Mouse (Mus musculus): ENCODE data around the gene Naa15. TPM values are rescaled to one million over a fixed set of nuclear protein-coding genes. Genes with fewer than 3 reads are reported as not detected.
"Not testable (repeated sequence)": the region's sequence is repeated elsewhere in the genome, so short reads cannot be mapped to it uniquely, and the experiment has no call there.

Gene Naa15
- polyA plus RNA-seq, 1 experiment from 2014 or later = 39.6 TPM

DNA sequence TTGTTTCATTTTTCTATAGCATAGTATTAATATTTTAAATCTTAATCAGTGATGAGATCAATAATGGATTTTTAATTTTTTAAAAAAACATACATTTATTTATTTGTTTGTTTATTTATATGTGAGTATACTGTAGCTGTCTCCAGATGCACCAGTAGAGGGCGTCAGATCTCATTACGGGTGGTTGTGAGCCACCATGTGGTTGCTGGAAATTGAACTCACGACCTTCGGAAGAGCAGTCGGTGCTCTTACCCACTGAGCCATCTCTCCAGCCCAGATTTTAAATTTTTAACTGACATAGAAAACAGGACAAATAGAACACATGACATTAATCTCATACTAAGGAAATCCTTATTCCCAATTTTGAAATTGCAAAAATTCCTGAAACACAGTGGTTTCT lies 19.4 kb downstream of the Naa15 start:
- ATAC-seq (replicated peaks; ENCODE audit: insufficient number of reproducible peaks, low FRiP score, low TSS enrichment); H3K4me2 ChIP-seq; H3K9me3 ChIP-seq (replicated peaks; ENCODE audit: control insufficient read depth, low read length); H3K27me3 ChIP-seq (ENCODE audit: control insufficient read depth, insufficient read depth, low read length); H3K4me3 ChIP-seq (ENCODE audit: low read depth, low read length); H3K27ac ChIP-seq (ENCODE audit: low read depth, low read length); H3K36me3 ChIP-seq (ENCODE audit: control insufficient read depth, insufficient read depth, low read length); H3K9ac ChIP-seq (ENCODE audit: low read depth, low read length); H3K4me1 ChIP-seq (ENCODE audit: control insufficient read depth, insufficient read depth, low read length): not testable (repeated sequence)
- WGBS (ENCODE audit: insufficient replicate concordance) = 77% methylated on average over 5 of the region's 5 CpGs

DNA sequence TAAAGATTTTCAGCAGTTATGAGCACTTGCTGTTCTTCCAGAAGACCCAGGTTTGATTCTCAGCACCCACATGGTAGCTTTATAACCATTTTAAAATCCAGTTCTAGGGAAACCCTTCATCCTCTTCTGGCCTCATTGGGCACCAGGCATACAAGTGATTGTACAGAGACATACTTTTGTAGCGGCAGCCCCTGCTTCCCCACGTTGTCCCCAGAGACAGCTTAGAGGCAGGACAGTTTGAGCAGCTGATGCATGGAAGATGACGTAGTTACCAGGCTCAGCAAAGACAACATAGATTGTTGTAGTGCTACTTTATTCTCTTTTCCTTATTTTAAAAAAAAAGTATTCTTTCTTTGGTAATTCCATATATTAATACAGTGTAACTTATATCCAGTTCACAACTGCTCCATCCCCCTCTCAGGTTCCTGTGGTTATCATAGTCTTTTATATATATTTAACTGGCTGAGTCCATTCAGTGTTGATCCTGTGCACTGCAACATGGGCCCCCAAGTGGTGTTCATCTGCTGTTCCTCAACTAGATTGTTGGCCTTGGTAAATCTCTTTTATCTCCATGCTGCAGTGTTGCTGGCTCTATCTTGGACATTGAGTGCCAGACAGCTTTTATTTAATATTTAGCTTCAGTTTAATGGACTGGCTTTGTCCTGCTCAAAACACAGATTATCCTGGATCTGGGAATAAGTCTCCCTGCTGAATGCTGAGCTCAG lies 20.1 kb downstream of the Naa15 start:
- Histone ChIP-seq H3K36me3 (ENCODE audit: control insufficient read depth, insufficient read depth, low read length) (peaks cover 2% of the 10 kb centered on the region; the same call in 1 of the 2 replicates), H3K27ac (ENCODE audit: low read depth, low read length) (no peak overlapping the region), H3K4me1 (ENCODE audit: control insufficient read depth, insufficient read depth, low read length) (no peaks in the 10 kb centered on the region), H3K27me3 (ENCODE audit: control insufficient read depth, insufficient read depth, low read length) (no peaks in the 10 kb centered on the region), H3K9me3 (replicated peaks; ENCODE audit: control insufficient read depth, low read length) (no peaks in the 10 kb centered on the region), H3K4me2 (no peak overlapping the region), H3K9ac (ENCODE audit: low read depth, low read length) (no peak overlapping the region), H3K4me3 (ENCODE audit: low read depth, low read length) (no peak overlapping the region)
- 91% methylated on average over 3 of the region's 3 CpGs for WGBS (ENCODE audit: insufficient replicate concordance)
- no peak for ATAC-seq (replicated peaks; ENCODE audit: insufficient number of reproducible peaks, low FRiP score, low TSS enrichment)

DNA sequence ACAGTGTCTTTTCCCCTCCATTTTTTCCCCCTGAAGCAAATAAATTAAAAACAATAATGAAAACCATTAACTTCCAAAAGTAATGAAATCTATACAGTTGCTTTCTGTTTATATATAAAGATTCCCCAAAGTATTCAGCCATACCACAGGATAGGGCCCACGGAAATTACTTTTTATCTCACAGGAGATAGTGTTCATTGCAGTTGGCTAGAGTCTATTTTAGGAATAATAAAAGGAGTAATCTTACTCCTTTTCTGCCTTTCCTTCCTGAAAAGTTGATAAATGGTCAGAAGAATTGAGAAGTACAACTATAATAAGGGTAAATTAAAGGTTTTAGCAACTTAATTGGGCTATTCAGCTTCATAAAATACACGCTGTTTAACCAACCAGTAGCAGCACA lies 53.6 kb downstream of the Naa15 start:
- H3K9ac ChIP-seq (ENCODE audit: low read depth, low read length) = no peak overlapping the region
- no peak overlapping the region for H3K27ac ChIP-seq (ENCODE audit: low read depth, low read length)
- no peaks in the 10 kb centered on the region for H3K9me3 ChIP-seq (replicated peaks; ENCODE audit: control insufficient read depth, low read length)
- 69% methylated on average over 2 of the region's 2 CpGs for WGBS (ENCODE audit: insufficient replicate concordance)
- no peak for ATAC-seq (replicated peaks; ENCODE audit: insufficient number of reproducible peaks, low FRiP score, low TSS enrichment)
- H3K27me3 ChIP-seq (ENCODE audit: control insufficient read depth, insufficient read depth, low read length) = no peaks in the 10 kb centered on the region
- H3K36me3 ChIP-seq (ENCODE audit: control insufficient read depth, insufficient read depth, low read length) = peaks cover 23% of the 10 kb centered on the region
- H3K4me2 ChIP-seq = no peak overlapping the region
- no peak overlapping the region for H3K4me3 ChIP-seq (ENCODE audit: low read depth, low read length)
- no peaks in the 10 kb centered on the region for H3K4me1 ChIP-seq (ENCODE audit: control insufficient read depth, insufficient read depth, low read length)

DNA sequence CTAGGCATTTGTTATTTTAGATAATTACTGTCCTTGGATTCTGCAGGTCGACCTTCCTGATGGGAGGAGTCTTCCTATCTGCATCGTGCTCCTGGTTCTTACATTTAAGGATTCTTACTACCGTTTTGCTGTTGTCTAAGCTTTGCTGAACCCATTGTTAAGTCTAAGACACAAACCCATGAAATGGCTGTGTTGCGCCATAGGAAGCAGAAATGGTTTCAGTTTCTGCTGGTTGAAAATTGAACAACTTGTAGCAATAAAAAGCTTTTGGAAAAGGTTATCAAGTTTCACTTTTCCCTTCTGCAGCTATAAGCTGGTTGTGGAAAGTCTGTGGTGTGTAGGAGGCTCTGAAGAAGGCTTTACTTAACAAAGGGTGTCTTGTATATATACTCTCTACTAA lies 60.8 kb downstream of the Naa15 start:
- Histone ChIP-seq H3K4me1 (ENCODE audit: control insufficient read depth, insufficient read depth, low read length) (no peaks in the 10 kb centered on the region), H3K27me3 (ENCODE audit: control insufficient read depth, insufficient read depth, low read length) (no peaks in the 10 kb centered on the region), H3K36me3 (ENCODE audit: control insufficient read depth, insufficient read depth, low read length) (peaks cover 7% of the 10 kb centered on the region), H3K27ac (ENCODE audit: low read depth, low read length) (no peak overlapping the region), H3K4me2 (no peak overlapping the region), H3K9me3 (replicated peaks; ENCODE audit: control insufficient read depth, low read length) (no peaks in the 10 kb centered on the region), H3K4me3 (ENCODE audit: low read depth, low read length) (no peak overlapping the region), H3K9ac (ENCODE audit: low read depth, low read length) (no peak overlapping the region)
- no peak for ATAC-seq (replicated peaks; ENCODE audit: insufficient number of reproducible peaks, low FRiP score, low TSS enrichment)
- 77% methylated on average over 4 of the region's 4 CpGs for WGBS (ENCODE audit: insufficient replicate concordance)

DNA sequence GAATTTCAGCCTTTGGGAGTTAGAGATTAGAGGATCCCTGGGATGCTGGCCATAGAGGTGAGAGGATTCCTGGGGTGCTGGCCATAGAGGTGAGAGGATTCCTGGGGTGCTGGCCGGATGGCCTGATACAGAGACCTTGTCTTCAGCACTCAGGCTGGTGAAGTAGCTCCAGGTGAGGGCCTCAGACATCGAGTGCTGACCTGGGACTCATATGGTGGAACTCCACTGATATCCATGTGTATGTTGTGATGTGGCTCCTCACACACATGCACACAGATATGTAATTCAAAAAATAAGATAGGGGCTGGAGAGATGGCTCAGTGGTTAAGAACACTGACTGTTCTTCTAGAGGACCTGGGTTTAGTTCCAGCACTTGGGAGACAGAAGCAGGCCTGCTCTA lies 64.9 kb downstream of the Naa15 start:
- Histone ChIP-seq H3K4me2 (no peak overlapping the region), H3K4me1 (ENCODE audit: control insufficient read depth, insufficient read depth, low read length) (peaks cover 8% of the 10 kb centered on the region), H3K9me3 (replicated peaks; ENCODE audit: control insufficient read depth, low read length) (no peaks in the 10 kb centered on the region), H3K4me3 (ENCODE audit: low read depth, low read length) (no peak overlapping the region), H3K27me3 (ENCODE audit: control insufficient read depth, insufficient read depth, low read length) (no peaks in the 10 kb centered on the region), H3K36me3 (ENCODE audit: control insufficient read depth, insufficient read depth, low read length) (no peaks in the 10 kb centered on the region), H3K27ac (ENCODE audit: low read depth, low read length) (no peak overlapping the region), H3K9ac (ENCODE audit: low read depth, low read length) (no peak overlapping the region)
- WGBS (ENCODE audit: insufficient replicate concordance) = 38% methylated on average over 2 of the region's 2 CpGs
- ATAC-seq (replicated peaks; ENCODE audit: insufficient number of reproducible peaks, low FRiP score, low TSS enrichment) = no peak

DNA sequence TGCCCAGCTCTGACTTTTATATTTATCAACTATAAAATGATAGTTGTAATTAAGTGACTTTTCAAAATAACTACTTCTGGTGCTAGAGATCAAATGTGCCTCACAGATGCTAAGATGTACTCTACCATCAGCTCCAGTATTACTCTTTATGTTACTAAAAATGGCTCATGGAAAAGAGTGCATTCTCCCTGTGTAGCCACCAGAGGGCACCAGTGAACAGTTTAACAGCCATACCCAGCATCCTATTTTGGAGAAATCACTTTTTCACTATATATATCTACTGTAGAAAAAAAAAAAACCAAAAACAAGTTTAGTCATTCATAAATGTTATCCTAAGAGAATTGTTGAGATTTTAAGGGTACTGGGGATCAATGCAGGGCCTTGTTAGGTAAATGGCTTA lies 66.1 kb downstream of the Naa15 start:
- H3K36me3 ChIP-seq (ENCODE audit: control insufficient read depth, insufficient read depth, low read length) = no peaks in the 10 kb centered on the region
- H3K9me3 ChIP-seq (replicated peaks; ENCODE audit: control insufficient read depth, low read length) = no peaks in the 10 kb centered on the region
- H3K4me3 ChIP-seq (ENCODE audit: low read depth, low read length) = no peak overlapping the region
- no peak overlapping the region for H3K4me2 ChIP-seq
- ATAC-seq (replicated peaks; ENCODE audit: insufficient number of reproducible peaks, low FRiP score, low TSS enrichment) = no peak
- H3K9ac ChIP-seq (ENCODE audit: low read depth, low read length) = no peak overlapping the region
- peaks cover 14% of the 10 kb centered on the region for H3K4me1 ChIP-seq (ENCODE audit: control insufficient read depth, insufficient read depth, low read length)
- H3K27me3 ChIP-seq (ENCODE audit: control insufficient read depth, insufficient read depth, low read length) = no peaks in the 10 kb centered on the region
- H3K27ac ChIP-seq (ENCODE audit: low read depth, low read length) = no peak overlapping the region

DNA sequence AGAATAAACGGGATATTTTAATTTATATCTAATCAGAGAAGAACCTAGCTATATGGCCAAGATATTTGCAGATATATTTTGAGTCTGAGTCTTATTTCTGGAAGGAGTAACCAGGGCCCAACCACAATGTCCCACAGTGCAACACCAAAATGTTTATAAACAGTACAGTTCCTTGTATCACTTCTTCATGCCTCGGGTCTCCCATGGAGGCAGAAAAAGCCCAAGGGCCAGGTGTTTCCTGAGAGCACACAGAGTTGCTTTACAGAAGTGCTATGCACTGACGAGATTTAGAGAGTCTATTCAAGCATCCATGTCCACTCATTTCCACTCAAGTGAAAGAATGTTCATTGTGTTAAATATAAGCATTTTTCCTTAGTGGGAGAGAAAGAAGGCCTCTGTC lies 66.9 kb downstream of the Naa15 start:
- Histone ChIP-seq H3K36me3 (ENCODE audit: control insufficient read depth, insufficient read depth, low read length) (no peaks in the 10 kb centered on the region), H3K27ac (ENCODE audit: low read depth, low read length) (no peak overlapping the region), H3K9ac (ENCODE audit: low read depth, low read length) (no peak overlapping the region), H3K9me3 (replicated peaks; ENCODE audit: control insufficient read depth, low read length) (no peaks in the 10 kb centered on the region), H3K4me2 (no peak overlapping the region), H3K27me3 (ENCODE audit: control insufficient read depth, insufficient read depth, low read length) (no peaks in the 10 kb centered on the region), H3K4me1 (ENCODE audit: control insufficient read depth, insufficient read depth, low read length) (peaks cover 14% of the 10 kb centered on the region), H3K4me3 (ENCODE audit: low read depth, low read length) (no peak overlapping the region)
- ATAC-seq (replicated peaks; ENCODE audit: insufficient number of reproducible peaks, low FRiP score, low TSS enrichment) = no peak
- 54% methylated on average over 3 of the region's 3 CpGs for WGBS (ENCODE audit: insufficient replicate concordance)

DNA sequence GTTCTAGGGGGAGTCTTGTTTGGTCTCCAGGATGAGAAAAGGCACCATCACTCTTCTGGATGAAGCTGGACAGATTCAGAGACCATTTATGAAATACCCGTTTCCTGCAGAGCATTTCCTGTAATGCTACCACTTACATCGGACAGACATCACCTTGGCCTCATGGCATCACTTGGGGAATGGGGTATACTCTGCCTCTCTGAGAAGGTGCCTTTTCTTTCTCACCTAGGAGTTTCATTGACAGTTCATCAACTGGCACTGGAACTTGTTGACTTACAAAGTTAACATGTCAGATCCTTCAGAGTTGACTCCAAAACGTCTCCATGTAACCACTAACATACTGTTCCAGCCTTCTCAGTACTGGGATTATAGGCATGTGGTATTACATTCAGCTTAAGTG lies 67.8 kb downstream of the Naa15 start:
- Histone ChIP-seq H3K27ac (ENCODE audit: low read depth, low read length) (peak overlapping the region; percentile 88; the same call in 1 of the 2 replicates), H3K4me2 (peak overlapping the region; percentile 74), H3K27me3 (ENCODE audit: control insufficient read depth, insufficient read depth, low read length) (no peaks in the 10 kb centered on the region), H3K4me3 (ENCODE audit: low read depth, low read length) (peak overlapping the region; percentile 61), H3K9me3 (replicated peaks; ENCODE audit: control insufficient read depth, low read length) (no peaks in the 10 kb centered on the region), H3K9ac (ENCODE audit: low read depth, low read length) (peak overlapping the region; percentile 88), H3K36me3 (ENCODE audit: control insufficient read depth, insufficient read depth, low read length) (no peaks in the 10 kb centered on the region), H3K4me1 (ENCODE audit: control insufficient read depth, insufficient read depth, low read length) (peaks cover 14% of the 10 kb centered on the region)
- WGBS (ENCODE audit: insufficient replicate concordance) = 64% methylated on average over 3 of the region's 3 CpGs
- no peak for ATAC-seq (replicated peaks; ENCODE audit: insufficient number of reproducible peaks, low FRiP score, low TSS enrichment)

DNA sequence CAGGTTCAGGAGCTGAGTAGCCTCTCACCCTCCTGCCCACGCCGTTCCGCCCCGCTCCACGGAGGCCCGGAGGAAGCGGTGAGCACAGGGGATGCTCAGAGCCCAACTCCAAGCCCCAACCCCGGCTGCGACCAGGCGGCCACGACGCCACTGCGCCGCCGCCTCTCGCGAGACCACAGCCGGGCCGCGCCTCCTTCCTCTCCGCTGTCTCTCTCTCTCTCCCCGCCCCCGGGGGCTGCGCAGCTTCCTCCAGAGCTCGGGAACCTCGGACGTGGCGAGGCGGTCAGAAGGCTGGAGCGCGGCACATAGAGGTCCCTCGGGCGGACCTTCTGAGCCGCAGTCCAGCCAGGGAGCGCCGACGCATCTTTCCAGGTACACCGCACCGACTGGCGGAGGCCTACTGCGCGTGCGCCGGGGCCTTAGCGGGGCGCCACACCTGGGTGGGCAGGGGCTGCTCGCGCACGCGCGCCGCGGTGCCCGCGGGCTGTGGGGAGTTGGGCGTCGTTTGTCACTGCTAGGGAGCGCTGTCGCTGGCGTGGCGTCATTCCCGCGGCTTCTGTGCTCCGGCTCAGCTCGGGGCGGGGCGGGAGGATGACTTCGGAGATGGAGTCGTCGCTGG lies 68.9 kb downstream of the Naa15 start, which contains the start of gene Rab33b:
Rab33b (plus strand) TSS at position 180 of the 619 bp plus-strand sequence.
- Histone ChIP-seq H3K27me3 (ENCODE audit: control insufficient read depth, insufficient read depth, low read length) (no peaks in the 10 kb centered on the region), H3K9ac (ENCODE audit: low read depth, low read length) (peak within 1 kb of the TSS; percentile 88), H3K27ac (ENCODE audit: low read depth, low read length) (peak within 1 kb of the TSS; percentile 88), H3K4me3 (ENCODE audit: low read depth, low read length) (peak within 1 kb of the TSS; percentile 61), H3K36me3 (ENCODE audit: control insufficient read depth, insufficient read depth, low read length) (no peaks in the 10 kb centered on the region), H3K4me2 (peak within 1 kb of the TSS; percentile 74), H3K9me3 (replicated peaks; ENCODE audit: control insufficient read depth, low read length) (no peaks in the 10 kb centered on the region), H3K4me1 (ENCODE audit: control insufficient read depth, insufficient read depth, low read length) (peaks cover 14% of the 10 kb centered on the region)
- peak; percentile 93 for ATAC-seq (replicated peaks; ENCODE audit: insufficient number of reproducible peaks, low FRiP score, low TSS enrichment)
- under 1% methylated on average over 69 of the region's 70 CpGs for WGBS (ENCODE audit: insufficient replicate concordance)
